Mouse (Mus musculus): Measurements from ENCODE around the gene Cd84.
"Not testable (repeated sequence)": the region's sequence is repeated elsewhere in the genome, so short reads cannot be mapped to it uniquely, and the experiment has no call there.

The Cd84 gene

GRCm38 (mm10) chr1:171839488-171839887 is at the start of gene Cd84:
Gene Cd84 (plus strand): TSS chr1:171839697.
- no peak for DNase-seq

- no peak for DNase-seq
These were observed 48.0 kb upstream of the Cd84 start for GRCm38 (mm10) chr1:171791491-171791890.

- DNase-seq, result no peak
These were observed 43.3 kb upstream of the Cd84 start for GRCm38 (mm10) chr1:171796185-171796584.

GRCm38 (mm10) chr1:171797840-171798239 is 41.7 kb upstream of the Cd84 start:
- no peak for DNase-seq

GRCm38 (mm10) chr1:171799648-171800047 is 39.8 kb upstream of the Cd84 start:
- no peak for DNase-seq

GRCm38 (mm10) chr1:171811048-171811447 is 28.4 kb upstream of the Cd84 start:
- not testable (repeated sequence) for DNase-seq

GRCm38 (mm10) chr1:171815545-171816439 is 23.7 kb upstream of the Cd84 start:
- no peak for DNase-seq

GRCm38 (mm10) chr1:171816991-171817390 is 22.5 kb upstream of the Cd84 start:
- DNase-seq, result no peak

- DNase-seq, result no peak
These were observed 18.2 kb upstream of the Cd84 start for GRCm38 (mm10) chr1:171821331-171821730.

GRCm38 (mm10) chr1:171825462-171825861 is 14.0 kb upstream of the Cd84 start:
- no peak for DNase-seq

- DNase-seq, result no peak
These were observed 13.3 kb upstream of the Cd84 start for GRCm38 (mm10) chr1:171826164-171826563.

GRCm38 (mm10) chr1:171827674-171828073 is 11.8 kb upstream of the Cd84 start:
- DNase-seq, result no peak

GRCm38 (mm10) chr1:171840450-171841023 is 1.0 kb downstream of the Cd84 start:
- peak; percentile 28 to 54 for DNase-seq

GRCm38 (mm10) chr1:171845035-171845754 is 5.7 kb downstream of the Cd84 start:
- peak; percentile 33 to 57 for DNase-seq

GRCm38 (mm10) chr1:171848201-171848600 is 8.7 kb downstream of the Cd84 start:
- no peak for DNase-seq

- no peak for DNase-seq
These were observed 9.3 kb downstream of the Cd84 start for GRCm38 (mm10) chr1:171848757-171849156.

- no peak for DNase-seq
These were observed 10.0 kb downstream of the Cd84 start for GRCm38 (mm10) chr1:171849454-171849853.

- DNase-seq, result no peak
These were observed 26.0 kb downstream of the Cd84 start for GRCm38 (mm10) chr1:171865467-171865866.

GRCm38 (mm10) chr1:171886989-171887388 is 47.5 kb downstream of the Cd84 start:
- DNase-seq, result no peak

GRCm38 (mm10) chr1:171895364-171895763 is 55.9 kb downstream of the Cd84 start, which contains the start of gene Gm10521:
Gene Gm10521 (plus strand): TSS chr1:171895664.
- not testable (repeated sequence) for DNase-seq

- no peak for DNase-seq
These were observed 64.5 kb downstream of the Cd84 start for GRCm38 (mm10) chr1:171904011-171904410.

GRCm38 (mm10) chr1:171915638-171916458 is 76.4 kb downstream of the Cd84 start:
- DNase-seq, result peak in 1 of 2 experiments; percentile 46
